Mouse (Mus musculus) testis, adult 2 months (tissue): ENCODE measurements around the gene L3hypdh.

ENCODE experiments used
- CTCF ChIP-seq: fragments of 200-500 bp; IDR thresholded peaks from 2 replicates; pipeline ENCODE4 v1.5.1; 2012; ENCODE audit warnings: low read depth, mild to moderate bottlenecking, inconsistent platforms, low read length, moderate library complexity; ENCODE audit not compliant: control insufficient read depth, insufficient read depth, insufficient replicate concordance
- POLR2A ChIP-seq: fragments of 200-500 bp; IDR thresholded peaks from 2 replicates; pipeline ENCODE4 v1.6.1; 2012; ENCODE audit warnings: low read depth, mild to moderate bottlenecking, inconsistent platforms, low read length, moderate library complexity; ENCODE audit not compliant: control insufficient read depth

DNA sequence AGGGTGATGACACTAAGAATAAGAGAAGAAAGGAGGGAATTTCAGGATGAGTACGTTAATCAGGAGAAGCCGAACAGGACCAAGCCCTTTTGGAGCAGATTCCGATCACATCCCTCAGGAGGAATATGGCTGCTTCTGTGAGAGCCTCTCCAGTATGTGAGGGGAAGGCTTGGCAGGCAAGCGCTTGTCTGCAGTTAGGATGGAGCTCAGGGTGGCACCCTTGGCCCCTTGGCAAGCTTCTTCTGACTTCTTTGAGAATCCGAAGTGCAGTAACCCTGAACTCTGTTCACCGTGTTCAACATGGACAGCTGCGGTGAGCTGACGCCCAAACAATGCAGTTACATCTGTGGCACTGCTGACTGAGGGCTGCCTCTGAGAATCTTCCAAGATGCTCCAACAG is 11.7 kb upstream of the L3hypdh start:
- TF ChIP-seq POLR2A (no peak), CTCF (no peak)
